Mouse (Mus musculus): ENCODE data around the gene Rgs8. TPM values are rescaled to one million over a fixed set of nuclear protein-coding genes. Genes with fewer than 3 reads are reported as not detected.

Rgs8 gene
- polyA plus RNA-seq, 1 experiment = 0.66 TPM

- no peak overlapping the region for H3K27ac ChIP-seq (ENCODE audit: insufficient read depth, low read depth, low read length)
- TF ChIP-seq CTCF (IDR thresholded peaks at IDR 0.05; ENCODE audit: low read depth, low read length) = no peak
- no peak for TF ChIP-seq POLR2A (IDR thresholded peaks at IDR 0.05; ENCODE audit: borderline replicate concordance, low read depth, low read length)
- H3K4me1 ChIP-seq (ENCODE audit: control insufficient read depth, insufficient read depth, low read length) = no peaks in the 10 kb centered on the region
- H3K4me3 ChIP-seq (ENCODE audit: insufficient read depth, low read length) = no peak overlapping the region
These were observed 86.7 kb downstream of the Rgs8 start for GRCm38 (mm10) chr1:153739437-153740015.

GRCm38 (mm10) chr1:153740145-153740544, 87.3 kb downstream of the Rgs8 start, which contains the start of gene Rgs16:
TSS of gene Rgs16 (plus strand) at chr1:153740349.
- no peak for TF ChIP-seq CTCF (IDR thresholded peaks at IDR 0.05; ENCODE audit: low read depth, low read length)
- TF ChIP-seq POLR2A (IDR thresholded peaks at IDR 0.05; ENCODE audit: borderline replicate concordance, low read depth, low read length) = no peak
- H3K4me1 ChIP-seq (ENCODE audit: control insufficient read depth, insufficient read depth, low read length) = no peaks in the 10 kb centered on the region
- no peak within 1 kb of the TSS for H3K27ac ChIP-seq (ENCODE audit: insufficient read depth, low read depth, low read length)
- H3K4me3 ChIP-seq (ENCODE audit: insufficient read depth, low read length) = peak within 1 kb of the TSS; percentile 30; the same call in 1 of the 2 replicates

- H3K27ac ChIP-seq (ENCODE audit: insufficient read depth, low read depth, low read length) = no peak overlapping the region
- no peak for TF ChIP-seq CTCF (IDR thresholded peaks at IDR 0.05; ENCODE audit: low read depth, low read length)
- no peak for TF ChIP-seq POLR2A (IDR thresholded peaks at IDR 0.05; ENCODE audit: borderline replicate concordance, low read depth, low read length)
- H3K4me3 ChIP-seq (ENCODE audit: insufficient read depth, low read length) = no peak overlapping the region
- no peaks in the 10 kb centered on the region for H3K4me1 ChIP-seq (ENCODE audit: control insufficient read depth, insufficient read depth, low read length)
These were observed 88.1 kb downstream of the Rgs8 start for GRCm38 (mm10) chr1:153740775-153741400.

- no peak overlapping the region for H3K4me3 ChIP-seq (ENCODE audit: insufficient read depth, low read length)
- no peak overlapping the region for H3K27ac ChIP-seq (ENCODE audit: insufficient read depth, low read depth, low read length)
- no peaks in the 10 kb centered on the region for H3K4me1 ChIP-seq (ENCODE audit: control insufficient read depth, insufficient read depth, low read length)
- TF ChIP-seq CTCF (IDR thresholded peaks at IDR 0.05; ENCODE audit: low read depth, low read length) = no peak
- TF ChIP-seq POLR2A (IDR thresholded peaks at IDR 0.05; ENCODE audit: borderline replicate concordance, low read depth, low read length) = no peak
These were observed 88.9 kb downstream of the Rgs8 start for GRCm38 (mm10) chr1:153741551-153742316.

GRCm38 (mm10) chr1:153742374-153743155, 89.7 kb downstream of the Rgs8 start:
- Histone ChIP-seq H3K4me3 (ENCODE audit: insufficient read depth, low read length) (no peak overlapping the region), H3K4me1 (ENCODE audit: control insufficient read depth, insufficient read depth, low read length) (no peaks in the 10 kb centered on the region), H3K27ac (ENCODE audit: insufficient read depth, low read depth, low read length) (no peak overlapping the region)
- TF ChIP-seq POLR2A (IDR thresholded peaks at IDR 0.05; ENCODE audit: borderline replicate concordance, low read depth, low read length) = no peak
- TF ChIP-seq CTCF (IDR thresholded peaks at IDR 0.05; ENCODE audit: low read depth, low read length) = no peak

- TF ChIP-seq CTCF (IDR thresholded peaks at IDR 0.05; ENCODE audit: low read depth, low read length) (no peak), POLR2A (IDR thresholded peaks at IDR 0.05; ENCODE audit: borderline replicate concordance, low read depth, low read length) (no peak)
- H3K4me1 ChIP-seq (ENCODE audit: control insufficient read depth, insufficient read depth, low read length) = peaks cover 14% of the 10 kb centered on the region
- H3K4me3 ChIP-seq (ENCODE audit: insufficient read depth, low read length) = no peak overlapping the region
- no peak overlapping the region for H3K27ac ChIP-seq (ENCODE audit: insufficient read depth, low read depth, low read length)
These were observed 93.4 kb downstream of the Rgs8 start for GRCm38 (mm10) chr1:153746119-153746670.

- H3K4me3 ChIP-seq (ENCODE audit: insufficient read depth, low read length) = no peak overlapping the region
- H3K27ac ChIP-seq (ENCODE audit: insufficient read depth, low read depth, low read length) = no peak overlapping the region
- no peak for TF ChIP-seq POLR2A (IDR thresholded peaks at IDR 0.05; ENCODE audit: borderline replicate concordance, low read depth, low read length)
- TF ChIP-seq CTCF (IDR thresholded peaks at IDR 0.05; ENCODE audit: low read depth, low read length) = peak; percentile 77
- peaks cover 18% of the 10 kb centered on the region for H3K4me1 ChIP-seq (ENCODE audit: control insufficient read depth, insufficient read depth, low read length)
These were observed 93.9 kb downstream of the Rgs8 start for GRCm38 (mm10) chr1:153746728-153747127.

- Histone ChIP-seq H3K4me3 (ENCODE audit: insufficient read depth, low read length) (peak overlapping the region; percentile 58), H3K4me1 (ENCODE audit: control insufficient read depth, insufficient read depth, low read length) (peaks cover 18% of the 10 kb centered on the region), H3K27ac (ENCODE audit: insufficient read depth, low read depth, low read length) (peak overlapping the region; percentile 81)
- TF ChIP-seq POLR2A (IDR thresholded peaks at IDR 0.05; ENCODE audit: borderline replicate concordance, low read depth, low read length) (no peak), CTCF (IDR thresholded peaks at IDR 0.05; ENCODE audit: low read depth, low read length) (no peak)
These were observed 95.2 kb downstream of the Rgs8 start for GRCm38 (mm10) chr1:153747861-153748530.

- TF ChIP-seq POLR2A (IDR thresholded peaks at IDR 0.05; ENCODE audit: borderline replicate concordance, low read depth, low read length) = no peak
- no peak for TF ChIP-seq CTCF (IDR thresholded peaks at IDR 0.05; ENCODE audit: low read depth, low read length)
- Histone ChIP-seq H3K4me3 (ENCODE audit: insufficient read depth, low read length) (peak overlapping the region; percentile 58), H3K4me1 (ENCODE audit: control insufficient read depth, insufficient read depth, low read length) (peaks cover 21% of the 10 kb centered on the region), H3K27ac (ENCODE audit: insufficient read depth, low read depth, low read length) (peak overlapping the region; percentile 81)
These were observed 95.7 kb downstream of the Rgs8 start for GRCm38 (mm10) chr1:153748549-153748948.
